Mouse (Mus musculus): ENCODE data around the gene Arhgef18.

Gene Arhgef18

DNA sequence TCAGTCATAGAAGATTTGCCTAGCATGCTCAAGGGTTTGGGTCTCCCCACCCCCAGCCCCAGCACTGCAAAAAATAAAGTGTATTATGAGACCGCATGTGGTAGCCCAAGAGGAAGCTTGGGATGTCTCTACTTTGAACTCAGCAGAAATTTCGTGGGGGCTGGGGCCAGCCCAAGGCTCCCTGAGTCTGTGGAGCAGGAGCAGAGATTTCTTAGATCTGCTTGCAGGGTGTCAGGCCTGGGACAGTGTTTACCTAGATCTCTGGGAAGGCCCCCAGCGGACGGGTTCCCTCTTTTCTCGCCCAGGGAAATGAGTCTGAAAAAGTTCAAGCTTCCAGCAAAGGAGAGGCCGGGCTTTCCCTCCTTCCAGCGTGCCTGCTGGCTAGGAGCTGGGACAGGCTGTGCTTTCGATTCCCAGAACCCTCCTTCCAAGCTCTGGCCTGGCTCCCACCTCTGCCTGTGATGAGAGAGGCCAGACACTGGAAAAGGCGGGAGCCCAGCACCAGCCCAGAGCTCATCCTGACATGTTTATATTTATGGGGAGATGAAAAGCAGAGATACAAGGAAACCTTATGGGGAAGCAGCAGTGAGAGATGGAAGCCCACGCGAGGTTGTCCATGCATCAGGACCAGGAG lies 16.0 kb upstream of the Arhgef18 start:
- no peak for DNase-seq (ENCODE audit: low read depth, low spot score)
- H3K27me3 ChIP-seq (ENCODE audit: control insufficient read depth, insufficient read depth, low read length, poor library complexity, severe bottlenecking) = no peaks in the 10 kb centered on the region
- peaks cover 37% of the 10 kb centered on the region for H3K36me3 ChIP-seq (ENCODE audit: control insufficient read depth, insufficient read depth, low read length, poor library complexity, severe bottlenecking)

DNA sequence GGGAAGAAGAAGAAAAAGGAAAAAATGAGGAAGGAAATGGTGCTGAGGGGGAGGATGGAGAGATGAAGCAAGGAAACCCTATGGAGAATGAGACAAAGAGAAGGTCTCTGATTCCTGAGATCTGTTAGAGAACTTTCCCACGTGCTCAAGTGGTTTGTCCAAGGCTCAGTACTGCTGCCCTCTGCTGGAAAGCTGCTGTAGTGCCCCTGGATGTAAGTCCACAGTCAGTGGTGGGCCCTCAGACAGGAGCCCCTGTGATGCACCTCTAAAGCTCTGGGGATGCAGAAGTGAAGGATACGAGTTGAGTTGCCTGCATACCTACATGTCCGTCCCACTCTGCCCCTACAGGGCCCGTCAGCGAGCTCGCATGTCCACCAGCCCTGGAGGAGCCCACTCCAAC lies 5.5 kb upstream of the Arhgef18 start:
- H3K36me3 ChIP-seq (ENCODE audit: control insufficient read depth, insufficient read depth, low read length, poor library complexity, severe bottlenecking) = peaks cover 25% of the 10 kb centered on the region
- peak; percentile 83 for DNase-seq (ENCODE audit: low read depth, low spot score)

GRCm38 (mm10) chr8:3388591-3389338 lies 4.0 kb upstream of the Arhgef18 start:
- DNase-seq (ENCODE audit: low read depth, low spot score) = no peak
- Histone ChIP-seq H3K36me3 (ENCODE audit: control insufficient read depth, insufficient read depth, low read length, poor library complexity, severe bottlenecking) (peaks cover 26% of the 10 kb centered on the region), H3K27me3 (ENCODE audit: control insufficient read depth, insufficient read depth, low read length, poor library complexity, severe bottlenecking) (no peaks in the 10 kb centered on the region)

More for the DNA sequence above, 5.5 kb upstream of the Arhgef18 start:
- no peaks in the 10 kb centered on the region for H3K27me3 ChIP-seq (ENCODE audit: control insufficient read depth, insufficient read depth, low read length, poor library complexity, severe bottlenecking)

DNA sequence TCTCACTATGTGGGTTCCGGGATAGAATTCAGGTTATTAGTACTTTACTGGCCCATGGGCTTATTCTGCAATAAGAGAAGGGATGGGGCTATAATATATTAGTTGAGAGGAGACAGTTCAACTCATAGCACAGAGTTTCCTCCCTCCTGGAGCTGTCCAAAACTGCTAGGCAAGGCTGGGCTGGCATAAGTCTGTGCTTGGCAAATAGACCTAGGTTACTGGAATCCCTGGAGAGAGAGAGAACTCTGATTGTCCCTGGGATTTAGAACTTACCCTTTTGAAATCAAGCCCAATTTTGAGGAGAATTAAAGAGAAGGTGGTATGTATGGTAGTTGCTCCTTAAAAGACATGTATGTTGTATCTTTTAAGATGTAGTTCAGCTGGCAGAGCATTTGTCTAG lies 3.3 kb upstream of the Arhgef18 start:
- no peak for DNase-seq (ENCODE audit: low read depth, low spot score)
- no peaks in the 10 kb centered on the region for H3K27me3 ChIP-seq (ENCODE audit: control insufficient read depth, insufficient read depth, low read length, poor library complexity, severe bottlenecking)

GRCm38 (mm10) chr8:3392293-3392692 lies 513 bp upstream of the Arhgef18 start:
- Histone ChIP-seq H3K36me3 (ENCODE audit: control insufficient read depth, insufficient read depth, low read length, poor library complexity, severe bottlenecking) (peaks cover 21% of the 10 kb centered on the region), H3K27me3 (ENCODE audit: control insufficient read depth, insufficient read depth, low read length, poor library complexity, severe bottlenecking) (no peaks in the 10 kb centered on the region)
- no peak for DNase-seq (ENCODE audit: low read depth, low spot score)

More for the DNA sequence above, 3.3 kb upstream of the Arhgef18 start:
- peaks cover 26% of the 10 kb centered on the region for H3K36me3 ChIP-seq (ENCODE audit: control insufficient read depth, insufficient read depth, low read length, poor library complexity, severe bottlenecking)

- DNase-seq (ENCODE audit: low read depth, low spot score) = no peak
- peaks cover 29% of the 10 kb centered on the region for H3K36me3 ChIP-seq (ENCODE audit: control insufficient read depth, insufficient read depth, low read length, poor library complexity, severe bottlenecking)
- H3K27me3 ChIP-seq (ENCODE audit: control insufficient read depth, insufficient read depth, low read length, poor library complexity, severe bottlenecking) = no peaks in the 10 kb centered on the region
These were observed 1.8 kb downstream of the Arhgef18 start for GRCm38 (mm10) chr8:3394600-3394999.

DNA sequence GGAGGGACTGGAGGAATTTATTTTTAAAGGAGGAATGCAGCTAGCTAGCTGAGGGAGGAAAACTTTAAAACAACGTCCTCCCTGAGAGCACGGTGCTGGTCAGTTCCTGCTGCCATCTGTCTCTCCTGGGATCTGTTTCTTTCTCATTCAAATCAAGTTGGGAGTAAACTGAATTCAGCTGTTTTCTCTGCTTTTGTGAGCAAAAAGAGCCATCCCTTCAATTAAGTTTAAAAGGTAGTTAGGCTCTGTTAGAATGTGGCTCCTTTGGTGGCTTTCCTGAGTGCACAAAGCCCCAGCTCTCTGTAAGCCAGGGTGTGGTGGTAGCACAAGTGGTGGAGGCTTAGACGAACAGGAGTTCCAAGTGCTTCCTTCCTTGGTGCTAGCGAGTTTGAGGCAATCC lies 2.4 kb downstream of the Arhgef18 start:
- Histone ChIP-seq H3K27me3 (ENCODE audit: control insufficient read depth, insufficient read depth, low read length, poor library complexity, severe bottlenecking) (no peaks in the 10 kb centered on the region), H3K36me3 (ENCODE audit: control insufficient read depth, insufficient read depth, low read length, poor library complexity, severe bottlenecking) (peaks cover 29% of the 10 kb centered on the region)
- no peak for DNase-seq (ENCODE audit: low read depth, low spot score)

DNA sequence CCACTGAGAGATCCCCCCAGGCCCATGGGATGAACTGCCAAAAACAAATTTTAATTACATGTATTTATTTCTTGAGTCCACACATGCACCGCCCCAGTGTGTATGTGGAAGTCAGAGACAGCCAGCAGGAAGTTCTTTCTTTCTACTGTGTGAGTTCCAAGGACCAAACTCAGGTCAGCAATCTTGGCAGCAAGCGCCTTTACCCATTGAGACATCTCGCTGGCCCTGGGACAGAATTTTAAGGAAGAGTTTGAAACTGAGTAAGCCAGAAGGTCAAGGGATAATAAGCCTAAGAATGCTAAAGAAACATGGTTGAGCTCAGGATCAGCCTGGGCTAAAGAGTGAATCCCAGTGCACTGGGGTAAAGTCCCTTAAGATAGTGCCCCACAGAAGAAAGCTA lies 4.8 kb downstream of the Arhgef18 start:
- DNase-seq (ENCODE audit: low read depth, low spot score) = no peak
- Histone ChIP-seq H3K36me3 (ENCODE audit: control insufficient read depth, insufficient read depth, low read length, poor library complexity, severe bottlenecking) (peaks cover 31% of the 10 kb centered on the region), H3K27me3 (ENCODE audit: control insufficient read depth, insufficient read depth, low read length, poor library complexity, severe bottlenecking) (no peaks in the 10 kb centered on the region)

GRCm38 (mm10) chr8:3400509-3400908 lies 7.7 kb downstream of the Arhgef18 start:
- Histone ChIP-seq H3K27me3 (ENCODE audit: control insufficient read depth, insufficient read depth, low read length, poor library complexity, severe bottlenecking) (no peaks in the 10 kb centered on the region; the same call in 1 of the 2 replicates), H3K36me3 (ENCODE audit: control insufficient read depth, insufficient read depth, low read length, poor library complexity, severe bottlenecking) (peaks cover 28% of the 10 kb centered on the region)
- no peak for DNase-seq (ENCODE audit: low read depth, low spot score)

DNA sequence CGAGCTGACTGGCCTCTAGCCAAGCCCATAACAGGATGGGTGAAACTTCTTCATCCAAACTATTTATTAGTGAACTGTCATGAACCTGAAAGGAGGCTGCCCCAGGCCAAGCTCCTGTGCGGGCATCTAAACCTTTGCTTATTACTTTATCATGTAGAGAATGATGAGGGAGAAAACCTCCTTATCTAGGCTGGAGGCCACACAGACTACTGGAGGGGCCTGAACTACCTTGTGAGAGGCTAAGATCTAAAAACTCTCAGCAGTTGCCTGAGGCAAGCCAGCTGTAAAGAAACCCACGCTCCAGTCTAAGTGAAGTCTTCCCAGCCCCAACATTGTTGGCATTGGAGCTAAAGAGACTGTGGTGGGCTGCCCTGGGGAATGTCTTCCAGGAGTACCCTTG lies 14.6 kb downstream of the Arhgef18 start:
- Histone ChIP-seq H3K36me3 (ENCODE audit: control insufficient read depth, insufficient read depth, low read length, poor library complexity, severe bottlenecking) (peaks cover 28% of the 10 kb centered on the region), H3K27me3 (ENCODE audit: control insufficient read depth, insufficient read depth, low read length, poor library complexity, severe bottlenecking) (no peaks in the 10 kb centered on the region; the same call in 1 of the 2 replicates)
- DNase-seq (ENCODE audit: low read depth, low spot score) = no peak

GRCm38 (mm10) chr8:3411085-3411484 lies 18.3 kb downstream of the Arhgef18 start:
- no peak for DNase-seq (ENCODE audit: low read depth, low spot score)

GRCm38 (mm10) chr8:3411901-3412301 lies 19.1 kb downstream of the Arhgef18 start:
- H3K27me3 ChIP-seq (ENCODE audit: control insufficient read depth, insufficient read depth, low read length, poor library complexity, severe bottlenecking) = no peaks in the 10 kb centered on the region
- peaks cover 21% of the 10 kb centered on the region for H3K36me3 ChIP-seq (ENCODE audit: control insufficient read depth, insufficient read depth, low read length, poor library complexity, severe bottlenecking)
- DNase-seq (ENCODE audit: low read depth, low spot score) = no peak

More at GRCm38 (mm10) chr8:3411085-3411484, 18.3 kb downstream of the Arhgef18 start:
- Histone ChIP-seq H3K27me3 (ENCODE audit: control insufficient read depth, insufficient read depth, low read length, poor library complexity, severe bottlenecking) (no peaks in the 10 kb centered on the region), H3K36me3 (ENCODE audit: control insufficient read depth, insufficient read depth, low read length, poor library complexity, severe bottlenecking) (peaks cover 21% of the 10 kb centered on the region)

DNA sequence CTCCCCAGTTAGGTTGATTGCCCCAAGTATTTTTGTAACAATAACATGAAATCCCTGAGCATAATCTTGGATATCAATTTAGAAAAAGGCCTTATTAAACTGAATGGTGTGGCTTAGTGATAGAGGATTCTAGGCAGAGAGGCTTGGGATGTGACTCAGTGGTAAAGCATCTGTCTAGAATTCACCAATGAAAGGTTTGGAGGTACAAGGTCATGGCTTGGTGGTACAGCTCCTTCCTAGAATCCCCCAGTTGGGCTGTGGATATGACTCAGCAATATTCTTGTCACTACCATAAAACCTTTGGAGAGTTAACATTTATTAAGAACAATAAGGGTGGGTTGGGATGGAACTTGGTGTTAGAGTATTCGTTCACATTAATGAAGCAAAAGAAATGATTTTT lies 20.0 kb downstream of the Arhgef18 start:
- no peak for DNase-seq (ENCODE audit: low read depth, low spot score)
- Histone ChIP-seq H3K27me3 (ENCODE audit: control insufficient read depth, insufficient read depth, low read length, poor library complexity, severe bottlenecking) (no peaks in the 10 kb centered on the region), H3K36me3 (ENCODE audit: control insufficient read depth, insufficient read depth, low read length, poor library complexity, severe bottlenecking) (peaks cover 17% of the 10 kb centered on the region)

DNA sequence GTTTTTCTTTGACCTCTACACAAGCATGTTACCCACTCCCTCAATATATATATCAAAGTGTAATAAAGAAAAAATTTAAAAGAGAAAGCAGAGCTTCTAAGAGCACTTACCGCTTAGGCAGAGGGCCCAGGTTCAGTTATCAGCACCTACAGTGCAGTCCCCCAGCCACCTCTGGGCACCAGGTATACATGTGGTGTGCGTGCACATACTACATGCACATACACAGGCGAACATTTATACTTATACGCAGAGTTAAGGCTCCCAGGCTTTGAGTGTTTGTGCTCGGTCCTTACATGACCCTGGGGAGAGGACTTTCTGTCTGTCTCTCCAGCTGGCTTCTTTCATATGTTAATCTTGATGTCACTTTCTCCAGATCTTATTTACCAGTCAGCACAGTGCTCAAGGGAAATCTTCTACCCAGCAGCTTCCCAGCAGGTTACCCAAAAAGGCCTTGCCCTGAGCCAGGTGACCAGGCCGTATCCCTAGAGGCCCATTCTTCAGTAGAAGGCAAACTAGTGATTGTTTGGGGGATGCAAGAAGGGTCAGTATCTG lies 21.9 kb downstream of the Arhgef18 start:
- no peak for DNase-seq (ENCODE audit: low read depth, low spot score)
- peaks cover 15% of the 10 kb centered on the region for H3K36me3 ChIP-seq (ENCODE audit: control insufficient read depth, insufficient read depth, low read length, poor library complexity, severe bottlenecking)
- no peaks in the 10 kb centered on the region for H3K27me3 ChIP-seq (ENCODE audit: control insufficient read depth, insufficient read depth, low read length, poor library complexity, severe bottlenecking)

DNA sequence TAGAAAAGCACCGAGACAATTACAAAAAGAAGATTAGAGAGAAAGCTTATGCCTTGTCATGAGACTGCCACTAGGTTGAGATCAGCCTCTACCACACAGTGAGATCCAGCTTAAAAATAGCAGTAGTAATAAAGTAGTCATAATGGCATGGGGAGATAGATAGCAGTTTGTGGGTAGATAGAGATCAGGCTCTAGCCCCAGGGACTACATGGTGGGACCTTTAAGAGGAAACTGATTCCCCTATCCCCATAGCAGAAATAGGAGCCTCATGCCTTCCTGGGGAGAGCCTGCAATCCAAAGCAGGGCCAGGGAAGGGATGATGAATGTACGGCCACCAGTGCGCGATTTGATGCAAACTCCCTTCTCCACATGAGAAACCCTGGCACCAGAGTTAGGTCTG lies 22.5 kb downstream of the Arhgef18 start:
- H3K36me3 ChIP-seq (ENCODE audit: control insufficient read depth, insufficient read depth, low read length, poor library complexity, severe bottlenecking) = peaks cover 14% of the 10 kb centered on the region
- DNase-seq (ENCODE audit: low read depth, low spot score) = no peak
- H3K27me3 ChIP-seq (ENCODE audit: control insufficient read depth, insufficient read depth, low read length, poor library complexity, severe bottlenecking) = no peaks in the 10 kb centered on the region

Measured in splenic B cell, adult 2 months (primary cell).